Mouse (Mus musculus): ENCODE results near the gene Ccn2.

Ccn2 gene

DNA sequence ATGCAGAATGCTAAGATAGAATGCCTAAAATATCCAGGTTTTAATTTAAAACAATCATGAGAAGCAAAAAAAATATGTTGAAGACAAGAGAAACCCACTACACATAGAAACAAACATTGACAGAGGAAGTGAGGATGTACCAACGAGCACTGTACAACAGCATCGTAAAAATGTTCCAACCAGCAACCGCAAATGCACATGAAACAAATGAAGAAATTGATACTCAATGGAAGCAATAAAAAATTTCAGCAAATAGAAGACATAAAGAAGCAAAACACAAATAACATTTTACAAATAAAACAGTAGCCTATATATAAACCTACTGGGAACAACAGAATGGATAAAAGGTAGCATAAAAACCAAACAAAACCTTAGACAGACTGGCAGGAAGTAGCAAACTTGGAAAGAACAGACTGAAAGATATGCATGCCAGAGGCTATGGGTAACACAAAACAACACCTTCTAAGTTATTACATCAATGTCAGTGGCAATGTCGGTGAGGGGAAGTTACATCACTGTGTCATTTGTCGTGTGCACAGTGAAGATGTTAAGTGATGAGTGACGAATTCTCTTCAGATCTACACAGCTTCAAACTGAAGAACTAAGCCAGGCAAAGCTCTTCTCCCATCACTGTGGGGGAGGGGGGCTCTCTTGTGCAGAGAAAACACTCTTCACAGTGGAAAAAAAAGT lies 45.1 kb downstream of the Ccn2 start:
- DNase-seq (ENCODE audit: low read depth, low spot score), result no peak

DNA sequence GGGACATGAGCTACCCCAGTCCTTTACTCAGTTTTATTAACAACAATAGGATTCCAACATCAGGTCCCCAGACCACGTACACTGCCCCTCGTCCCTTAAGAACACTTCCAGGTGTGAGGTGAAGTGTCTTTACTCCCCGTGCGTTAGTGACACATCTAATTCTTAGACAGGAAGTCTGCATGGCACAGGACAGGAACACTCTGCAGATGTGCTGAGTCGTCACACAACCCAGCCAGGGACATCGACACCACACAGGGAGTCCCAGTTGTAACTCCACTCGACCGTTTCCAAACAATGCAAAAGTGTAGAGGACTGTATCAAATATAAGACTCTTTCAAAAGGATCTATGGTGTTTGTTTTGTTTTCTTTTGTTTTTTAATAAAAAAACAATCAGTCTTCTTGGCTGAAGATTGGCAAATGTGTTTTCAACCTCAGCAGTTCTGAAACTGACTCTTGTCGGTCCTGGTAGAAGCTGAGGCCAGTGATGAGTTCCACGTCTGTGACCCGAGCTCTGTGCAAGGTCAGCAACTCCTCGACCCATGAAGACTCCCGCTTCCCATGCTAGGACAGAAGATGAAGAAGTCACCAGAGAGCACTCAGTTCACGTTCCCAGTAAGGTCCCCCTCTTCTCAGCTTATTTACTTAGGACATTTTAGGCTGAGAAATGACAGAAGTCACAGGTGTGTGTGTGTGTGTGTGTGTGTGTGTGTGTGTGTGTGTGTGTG lies 46.3 kb downstream of the Ccn2 start:
- DNase-seq (ENCODE audit: low read depth, low spot score), result no peak

DNA sequence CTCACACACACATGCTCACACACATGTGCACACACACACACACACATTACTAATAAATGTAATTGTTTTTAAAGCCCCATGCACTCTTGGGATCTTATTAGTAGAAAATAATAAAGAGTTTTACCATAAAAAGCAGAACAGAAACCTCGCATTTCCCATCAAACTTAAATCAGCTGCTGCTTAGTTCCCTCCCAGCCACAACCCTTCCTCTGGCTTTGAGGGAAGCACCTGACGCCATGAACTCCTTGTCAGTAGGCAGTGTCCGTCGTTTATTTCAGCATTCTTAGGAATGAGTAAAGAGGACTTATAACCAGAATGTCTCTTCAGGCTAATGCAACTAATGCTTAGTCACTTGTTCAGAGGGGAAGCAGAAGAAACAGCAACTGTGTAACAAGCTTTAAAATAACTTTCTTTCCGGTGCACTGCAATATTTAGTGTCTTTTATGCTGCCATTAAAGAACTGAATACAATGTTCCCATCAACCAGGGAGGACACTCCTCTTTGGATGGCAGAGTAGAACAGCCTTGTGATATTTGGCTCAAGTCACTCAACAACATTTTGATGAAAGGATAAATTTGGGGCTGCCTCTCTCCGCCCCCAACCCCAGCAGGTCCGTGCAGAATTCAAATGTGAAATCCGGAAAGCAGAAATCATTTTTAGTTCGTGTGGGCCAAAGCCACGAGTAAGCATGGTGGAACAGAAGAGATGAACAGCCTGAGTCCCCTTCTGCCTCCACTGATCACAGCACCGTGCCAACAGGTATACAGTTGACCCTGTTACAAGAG lies 47.7 kb downstream of the Ccn2 start:
- no peak for DNase-seq (ENCODE audit: low read depth, low spot score)

DNA sequence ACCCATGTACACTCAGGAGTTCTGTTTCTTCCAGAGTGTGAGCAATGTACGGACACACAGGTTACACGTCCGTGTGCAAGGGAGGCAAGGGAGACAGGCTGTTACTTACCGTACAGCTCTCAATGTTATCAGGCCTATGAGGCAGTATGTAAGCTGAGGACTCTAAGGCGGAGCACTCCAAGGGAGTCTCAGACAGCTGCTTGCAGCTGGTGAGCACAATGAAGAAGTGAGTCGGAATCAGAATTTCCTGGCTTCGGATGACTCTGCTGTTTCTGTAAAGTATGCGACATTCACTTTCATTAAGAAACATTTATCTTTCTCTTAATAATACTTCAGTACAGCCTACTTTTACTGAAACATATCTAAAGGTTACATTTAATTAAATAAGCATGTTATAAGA lies 49.9 kb downstream of the Ccn2 start:
- DNase-seq (ENCODE audit: low read depth, low spot score), result no peak
